Mouse (Mus musculus): ENCODE results near the gene Anks3.

DNA sequence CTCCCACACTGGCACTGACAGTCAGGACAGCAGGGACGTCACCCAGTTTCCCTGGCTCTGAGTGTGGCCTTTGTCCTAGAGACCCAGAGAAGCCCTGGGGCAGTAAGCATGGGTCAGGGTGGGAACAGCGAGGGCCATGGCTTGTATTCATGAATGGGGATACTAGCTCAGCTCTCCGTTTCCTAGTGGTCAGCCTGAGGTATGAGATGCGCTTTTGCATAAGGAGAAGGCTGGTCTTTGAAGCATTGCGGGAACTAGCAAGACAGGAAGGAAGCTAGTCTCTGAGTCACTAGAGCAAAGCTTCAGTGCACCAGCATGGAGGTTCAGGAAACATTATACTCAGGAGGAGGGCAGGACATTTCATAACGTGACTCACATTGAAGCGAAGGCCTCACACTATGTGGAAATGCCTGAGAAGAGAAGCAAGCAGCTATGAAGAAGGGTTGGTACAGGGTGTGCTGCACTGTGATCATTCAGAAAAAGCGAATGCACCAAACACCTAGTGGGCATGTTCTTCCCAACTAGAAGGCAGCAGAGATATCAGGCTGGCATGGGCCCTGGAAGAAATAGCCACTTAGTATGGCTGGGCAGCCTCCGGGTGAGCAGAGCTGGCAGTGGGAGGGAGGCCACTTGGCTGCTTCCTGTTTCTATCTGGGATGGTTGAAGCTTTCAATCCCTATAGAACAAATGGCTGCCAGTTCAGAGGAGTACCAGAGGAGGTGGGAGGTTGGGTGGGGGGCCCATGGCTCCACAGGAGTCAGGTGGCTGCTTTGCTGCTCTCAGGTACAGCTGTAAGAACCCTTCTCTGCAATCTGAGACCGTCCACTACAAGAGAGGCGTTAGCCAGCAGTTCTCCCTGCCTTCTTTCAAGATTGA, 50.9 kb downstream of the Anks3 start:
- TF ChIP-seq CTCF (IDR thresholded peaks at IDR 0.05; ENCODE audit: low read depth) (no peak), EP300 (IDR thresholded peaks at IDR 0.05; ENCODE audit: low read depth) (no peak)
